Mouse (Mus musculus) heart, postnatal 0 days (tissue): ENCODE measurements around the gene Map4k4. TPM values are rescaled to one million over a fixed set of nuclear protein-coding genes. Genes with fewer than 3 reads are reported as not detected.

Experiments used
- ATAC-seq: fragments of 200-750 bp; cut with Nextera tagmentation; 2 replicates; pipeline ENCODE4 v1.8.0; 2017; ENCODE audit warnings: low read depth, moderate number of reproducible peaks, moderate library complexity; ENCODE audit not compliant: insufficient read depth
- DNase-seq: peaks from one replicate; pipeline ENCODE4 v3.0.0-alpha.2; 2016; ENCODE audit warnings: low spot score
- H3K27ac ChIP-seq: fragments of 300-500 bp; sonication (generic); 2 replicates; pipeline ENCODE4 v1.5.1; 2014; ENCODE audit warnings: low read depth, mild to moderate bottlenecking
- H3K27me3 ChIP-seq: fragments of 300-500 bp; sonication (generic); 2 replicates; pipeline ENCODE4 v1.6.1; 2014; ENCODE audit warnings: low read length, mixed read lengths; ENCODE audit not compliant: control insufficient read depth, insufficient read depth
- H3K36me3 ChIP-seq: fragments of 300-500 bp; sonication (generic); replicated peaks from 2 replicates; pipeline ENCODE4 v1.6.1; 2014; ENCODE audit warnings: low read length, mixed read lengths; ENCODE audit not compliant: control insufficient read depth, insufficient read depth
- H3K4me1 ChIP-seq: fragments of 300-500 bp; sonication (generic); 2 replicates; pipeline ENCODE4 v1.6.1; 2014; ENCODE audit warnings: antibody characterized with exemption; ENCODE audit not compliant: control insufficient read depth, insufficient read depth
- H3K4me2 ChIP-seq: fragments of 300-500 bp; sonication (generic); 2 replicates; pipeline ENCODE4 v1.6.1; 2014; ENCODE audit warnings: low read depth, mild to moderate bottlenecking, low read length, moderate library complexity
- H3K4me3 ChIP-seq: fragments of 300-500 bp; sonication (generic); 2 replicates; pipeline ENCODE4 v1.5.1; 2014; ENCODE audit warnings: low read depth, low read length
- H3K9ac ChIP-seq: fragments of 300-500 bp; sonication (generic); replicated peaks from 2 replicates; pipeline ENCODE4 v1.6.1; 2014; ENCODE audit warnings: low read depth, low read length, mixed read lengths
- H3K9me3 ChIP-seq: fragments of 300-500 bp; sonication (generic); replicated peaks from 2 replicates; pipeline ENCODE4 v1.6.1; 2016; ENCODE audit warnings: low read length; ENCODE audit not compliant: control insufficient read depth
- CTCF ChIP-seq: IDR thresholded peaks from 2 replicates; pipeline ENCODE4 v1.5.1; 2016; ENCODE audit warnings: antibody characterized with exemption, control low read depth, low read depth
- EP300 ChIP-seq: IDR thresholded peaks from 2 replicates; pipeline ENCODE4 v1.6.1; 2016; ENCODE audit warnings: antibody characterized with exemption, low read depth
- WGBS: fragments of 180-500 bp; shearing (Covaris S2); extraction: QIAGEN DNeasy Blood & Tissue Kit; methylation state at CpG from one replicate; pipeline ENCODE4 v1.1.7; 2014; 5-methylcytosine and 5-hydroxymethylcytosine counted together
- polyA plus RNA-seq: library from polyadenylated mRNA; unstranded; fragments of >200 nt; fragmentation: Nextera tagmentation; extraction: Ambion mirVana; gene quantifications from 2 replicates; pipeline ENCODE4 v1.2.1, GENCODE M21; 2015
- total RNA-seq: library from RNA; depleted of rRNA; stranded (reverse); fragments of >200 nt; gene quantifications from 2 replicates; pipeline ENCODE4 v1.2.3, GENCODE M21; 2014; ENCODE audit warnings: low replicate concordance

Map4k4 gene
- total and polyA plus RNA-seq, 2 experiments from 2014 or later = 17.4 to 129 TPM

- H3K9ac ChIP-seq = no peak overlapping the region
- no peak overlapping the region for H3K4me2 ChIP-seq
- no peak overlapping the region for H3K4me3 ChIP-seq
- no peak for ATAC-seq
- TF ChIP-seq EP300 (no peak), CTCF (no peak)
- H3K4me1 ChIP-seq = peaks cover 44% of the 10 kb centered on the region
- 93% methylated on average over 2 of the region's 2 CpGs for WGBS
- no peak overlapping the region for H3K27ac ChIP-seq
- DNase-seq = no peak
- H3K27me3 ChIP-seq = no peaks in the 10 kb centered on the region
- H3K9me3 ChIP-seq = no peaks in the 10 kb centered on the region
- H3K36me3 ChIP-seq = peaks cover 5% of the 10 kb centered on the region
These were observed 8.3 kb downstream of the Map4k4 start for GRCm38 (mm10) chr1:39908976-39909375.

GRCm38 (mm10) chr1:39911446-39911845, 10.7 kb downstream of the Map4k4 start:
- no peak; the same call in 1 of the 2 replicates for ATAC-seq
- H3K4me2 ChIP-seq = no peak overlapping the region
- peaks cover 26% of the 10 kb centered on the region for H3K4me1 ChIP-seq
- H3K27me3 ChIP-seq = no peaks in the 10 kb centered on the region
- no peak overlapping the region for H3K4me3 ChIP-seq
- H3K27ac ChIP-seq = no peak overlapping the region
- WGBS = 32% methylated on average over 3 of the region's 3 CpGs
- peaks cover 13% of the 10 kb centered on the region for H3K36me3 ChIP-seq
- TF ChIP-seq CTCF (peak; percentile 80), EP300 (no peak)
- peak; percentile 69 for DNase-seq
- no peaks in the 10 kb centered on the region for H3K9me3 ChIP-seq
- no peak overlapping the region for H3K9ac ChIP-seq

GRCm38 (mm10) chr1:39913256-39913655, 12.5 kb downstream of the Map4k4 start:
- H3K4me3 ChIP-seq = no peak overlapping the region
- no peak overlapping the region for H3K27ac ChIP-seq
- H3K27me3 ChIP-seq = no peaks in the 10 kb centered on the region
- H3K9ac ChIP-seq = no peak overlapping the region
- DNase-seq (no peak), ATAC-seq (no peak)
- H3K4me2 ChIP-seq = no peak overlapping the region
- peaks cover 13% of the 10 kb centered on the region for H3K36me3 ChIP-seq
- WGBS = 56% methylated on average over 4 of the region's 4 CpGs
- no peaks in the 10 kb centered on the region for H3K9me3 ChIP-seq
- peaks cover 23% of the 10 kb centered on the region for H3K4me1 ChIP-seq
- TF ChIP-seq EP300 (no peak), CTCF (no peak)

GRCm38 (mm10) chr1:39916144-39916543, 15.4 kb downstream of the Map4k4 start:
- Histone ChIP-seq H3K4me3 (no peak overlapping the region), H3K36me3 (peaks cover 8% of the 10 kb centered on the region; the same call in 1 of the 2 replicates), H3K27me3 (no peaks in the 10 kb centered on the region), H3K4me2 (no peak overlapping the region), H3K4me1 (peaks cover 41% of the 10 kb centered on the region), H3K9ac (no peak overlapping the region), H3K27ac (no peak overlapping the region), H3K9me3 (no peaks in the 10 kb centered on the region)
- WGBS = 89% methylated on average over 4 of the region's 4 CpGs
- ATAC-seq = no peak
- DNase-seq = no peak
- TF ChIP-seq CTCF = no peak
- TF ChIP-seq EP300 = no peak

- TF ChIP-seq EP300 (no peak), CTCF (no peak)
- Histone ChIP-seq H3K27me3 (no peaks in the 10 kb centered on the region), H3K4me3 (no peak overlapping the region), H3K9me3 (no peaks in the 10 kb centered on the region), H3K4me1 (peaks cover 58% of the 10 kb centered on the region), H3K27ac (peak overlapping the region; percentile 0), H3K9ac (no peak overlapping the region), H3K36me3 (peaks cover 8% of the 10 kb centered on the region; the same call in 1 of the 2 replicates), H3K4me2 (no peak overlapping the region)
- ATAC-seq = no peak
- 67% methylated on average over 13 of the region's 13 CpGs for whole genome bisulfite sequencing
- no peak for DNase-seq
These were observed 17.3 kb downstream of the Map4k4 start for GRCm38 (mm10) chr1:39917855-39918516.
